Comparison of ENCODE assay signal across 29 mouse cellular contexts in genomic region chr19:3589547-3589946, GRCm38 (mm10). TPM values are rescaled to one million over a fixed set of nuclear protein-coding genes. Genes with fewer than 3 reads are reported as not detected.
A peak's percentile ranks its signal among the peaks of the same experiment; 100 is the strongest.
DNase-seq lines count a peak whose midpoint lies in the region; ATAC-seq and TF ChIP-seq lines count a peak whose summit lies in the region.
"Had no signal": no experiment of that assay in that cellular context is flagged by ENCODE, and none has a peak within 500 bp of the region (broad histone marks: within the 10 kb centered on the region; RNA-seq: fewer than 3 reads in every experiment).

No protein-coding gene starts in this region.

- no peak overlapping the region for H3K4me3 ChIP-seq in stomach, embryonic 15.5 days (replicated peaks)
- H3K4me3 ChIP-seq in stomach, postnatal 0 days (ENCODE audit: low read depth, low read length): no peak overlapping the region
- no peak overlapping the region for H3K4me3 ChIP-seq in liver, embryonic 14.5 days (ENCODE audit: insufficient read depth in 1 of 2, low read depth in 2 of 2, low read length in 2 of 2)
- no peak overlapping the region for H3K4me3 ChIP-seq in limb, embryonic 10.5 days
- H3K4me3 ChIP-seq: embryonic facial prominence, embryonic 13.5 days; erythroblast, embryonic 14.5 days; forebrain, embryonic 13.5 days; heart, embryonic 15.5 days; hindbrain, embryonic 12.5 days; intestine, embryonic 15.5 days; midbrain, embryonic 15.5 days; neural tube, embryonic 15.5 days had no signal

- 74% methylated on average over 5 of the region's 5 CpGs for WGBS in stomach, embryonic 15.5 days
- WGBS in stomach, postnatal 0 days: 88% methylated on average over 5 of the region's 5 CpGs
- 18% methylated on average over 5 of the region's 5 CpGs for WGBS in liver, embryonic 14.5 days (ENCODE audit: insufficient replicate concordance)
- 83% methylated on average over 5 of the region's 5 CpGs for WGBS in limb, embryonic 10.5 days

- no peaks in the 10 kb centered on the region for H3K4me1 ChIP-seq in stomach, embryonic 15.5 days
- H3K4me1 ChIP-seq in stomach, postnatal 0 days (replicated peaks; ENCODE audit: control insufficient read depth, insufficient read depth): no peaks in the 10 kb centered on the region
- peaks cover 8 to 17% of the 10 kb centered on the region in 2 experiments for H3K4me1 ChIP-seq in liver, embryonic 14.5 days (replicated peaks; ENCODE audit: control insufficient read depth in 2 of 2, insufficient read depth in 2 of 2, low read length in 1 of 2)
- no peaks in the 10 kb centered on the region for H3K4me1 ChIP-seq in limb, embryonic 10.5 days
- H3K4me1 ChIP-seq: embryonic facial prominence, embryonic 13.5 days; forebrain, embryonic 13.5 days; heart, embryonic 15.5 days; hindbrain, embryonic 12.5 days; intestine, embryonic 15.5 days; midbrain, embryonic 15.5 days; neural tube, embryonic 15.5 days had no signal

- H3K9ac ChIP-seq in stomach, embryonic 15.5 days: no peak overlapping the region
- H3K9ac ChIP-seq in stomach, postnatal 0 days (ENCODE audit: low read length): no peak overlapping the region
- peak overlapping the region; percentile 31; the same call in 1 of the 2 replicates for H3K9ac ChIP-seq in liver, embryonic 14.5 days (replicated peaks)
- H3K9ac ChIP-seq: embryonic facial prominence, embryonic 13.5 days; forebrain, embryonic 13.5 days; heart, embryonic 15.5 days; hindbrain, embryonic 12.5 days; intestine, embryonic 15.5 days; midbrain, embryonic 15.5 days; neural tube, embryonic 15.5 days had no signal

- no peak for TF ChIP-seq EP300 in stomach, postnatal 0 days (optimal IDR thresholded peaks at IDR 0.05)
- peak; percentile 65 for TF ChIP-seq EP300 in liver, embryonic 14.5 days (IDR thresholded peaks at IDR 0.05; ENCODE audit: low read depth)

- peaks cover 54% of the 10 kb centered on the region for H3K36me3 ChIP-seq in stomach, embryonic 15.5 days
- H3K36me3 ChIP-seq in stomach, postnatal 0 days (ENCODE audit: control insufficient read depth, insufficient read depth, low read length): peaks cover 35% of the 10 kb centered on the region
- H3K36me3 ChIP-seq in liver, embryonic 14.5 days (replicated peaks; ENCODE audit: control insufficient read depth, insufficient read depth, low read depth): no peaks in the 10 kb centered on the region
- peaks cover 98% of the 10 kb centered on the region for H3K36me3 ChIP-seq in limb, embryonic 10.5 days
- H3K36me3 ChIP-seq: midbrain, embryonic 15.5 days; neural tube, embryonic 15.5 days had no signal

- no peak overlapping the region for H3K27ac ChIP-seq in stomach, embryonic 15.5 days
- H3K27ac ChIP-seq in stomach, postnatal 0 days (replicated peaks): no peak overlapping the region
- H3K27ac ChIP-seq in liver, embryonic 14.5 days: peak overlapping the region; percentile 40
- no peak overlapping the region for H3K27ac ChIP-seq in limb, embryonic 10.5 days
- H3K27ac ChIP-seq: embryonic facial prominence, embryonic 13.5 days; forebrain, embryonic 13.5 days; heart, embryonic 15.5 days; hindbrain, embryonic 12.5 days; hindbrain, postnatal 0 days; intestine, embryonic 15.5 days; kidney, postnatal 0 days; midbrain, embryonic 15.5 days; neural tube, embryonic 15.5 days had no signal

- no peaks in the 10 kb centered on the region for H3K27me3 ChIP-seq in stomach, embryonic 15.5 days (replicated peaks)
- H3K27me3 ChIP-seq in stomach, postnatal 0 days (ENCODE audit: control insufficient read depth, insufficient read depth, low read length): no peaks in the 10 kb centered on the region
- no peaks in the 10 kb centered on the region for H3K27me3 ChIP-seq in liver, embryonic 14.5 days (ENCODE audit: control insufficient read depth, insufficient read depth, low read length)
- no peaks in the 10 kb centered on the region for H3K27me3 ChIP-seq in limb, embryonic 10.5 days (ENCODE audit: low read depth, poor library complexity, severe bottlenecking)
- H3K27me3 ChIP-seq: embryonic facial prominence, embryonic 13.5 days; forebrain, embryonic 13.5 days; heart, embryonic 15.5 days; hindbrain, embryonic 12.5 days; intestine, embryonic 15.5 days; midbrain, embryonic 15.5 days; neural tube, embryonic 15.5 days had no signal

- peak; percentile 41; the same call in 1 of the 2 replicates for ATAC-seq in stomach, embryonic 15.5 days (ENCODE audit: insufficient read depth, low FRiP score, low read depth)
- no peak for ATAC-seq in stomach, postnatal 0 days (ENCODE audit: low FRiP score, low TSS enrichment)
- peak; percentile 62 for ATAC-seq in erythroid progenitor cell, adult 5-6 weeks (replicated peaks; ENCODE audit: low FRiP score, poor library complexity, severe bottlenecking)
- peak; percentile 84 for ATAC-seq in liver, embryonic 14.5 days (ENCODE audit: insufficient read depth)
- peak; percentile 86 for ATAC-seq in megakaryocyte-erythroid progenitor cell, adult 5-6 weeks (replicated peaks; ENCODE audit: low FRiP score, low TSS enrichment, poor library complexity, severe bottlenecking)
- ATAC-seq: forebrain, embryonic 13.5 days; hindbrain, postnatal 0 days; intestine, embryonic 15.5 days; midbrain, embryonic 15.5 days had no signal

- TF ChIP-seq CTCF in stomach, postnatal 0 days (IDR thresholded peaks at IDR 0.05; ENCODE audit: low read depth): no peak
- TF ChIP-seq CTCF in liver, embryonic 14.5 days (IDR thresholded peaks at IDR 0.05; ENCODE audit: low read depth): peak; percentile 26; the same call in 1 of the 2 replicates

- H3K9me3 ChIP-seq in stomach, embryonic 15.5 days: no peaks in the 10 kb centered on the region
- no peaks in the 10 kb centered on the region for H3K9me3 ChIP-seq in stomach, postnatal 0 days (ENCODE audit: control insufficient read depth, low read length)
- no peaks in the 10 kb centered on the region for H3K9me3 ChIP-seq in liver, embryonic 14.5 days (ENCODE audit: control insufficient read depth, low read length)
- no peaks in the 10 kb centered on the region for H3K9me3 ChIP-seq in limb, embryonic 10.5 days (replicated peaks)
- H3K9me3 ChIP-seq: embryonic facial prominence, embryonic 13.5 days; forebrain, embryonic 13.5 days; heart, embryonic 15.5 days; hindbrain, embryonic 12.5 days; intestine, embryonic 15.5 days; midbrain, embryonic 15.5 days; neural tube, embryonic 15.5 days had no signal

- DNase-seq in stomach, postnatal 0 days (ENCODE audit: low spot score): no peak
- DNase-seq in liver, embryonic 14.5 days (ENCODE audit: low read depth in 3 of 3, low spot score in 3 of 3): peak; percentile 55 to 62 (median 59)
- no peak for DNase-seq in frontal cortex, postnatal 36 days (ENCODE audit: low spot score in 2 of 2)
- DNase-seq in limb, embryonic 10.5 days (ENCODE audit: low spot score): no peak
- no peak for DNase-seq in testis, postnatal 10 days (ENCODE audit: low spot score)
- DNase-seq: adrenal gland, adult 2 months; cerebellum, adult 11 months; cerebellum, adult 9-10 months; gastrocnemius, postnatal 14 days; heart, adult 18-20 months; heart, postnatal 36 days; kidney, adult 2 months; layer of hippocampus, postnatal 36 days; lung, postnatal 36 days; right cerebral cortex, postnatal 25 days; thymus, postnatal 4 days had no signal

- H3K4me2 ChIP-seq in stomach, embryonic 15.5 days: no peak overlapping the region
- no peak overlapping the region for H3K4me2 ChIP-seq in stomach, postnatal 0 days (replicated peaks; ENCODE audit: low read depth)
- H3K4me2 ChIP-seq in liver, embryonic 14.5 days (ENCODE audit: low read depth): peak overlapping the region; percentile 28
- H3K4me2 ChIP-seq: embryonic facial prominence, embryonic 13.5 days; forebrain, embryonic 13.5 days; heart, embryonic 15.5 days; hindbrain, embryonic 12.5 days; intestine, embryonic 15.5 days; midbrain, embryonic 15.5 days; neural tube, embryonic 15.5 days had no signal

RNA-seq across cellular contexts. Expression of gene Ppp6r3, which starts 14.0 kb away (rescaled TPM):
- polyA plus RNA-seq in stomach, embryonic 15.5 days (2015; fragmentation: Nextera tagmentation; extraction: Ambion mirVana): 46.1 and 50.6 TPM in 2 replicates
- 18.6 and 20.5 TPM in 2 replicates for polyA plus RNA-seq in stomach, postnatal 0 days (2015; fragmentation: Nextera tagmentation; extraction: Ambion mirVana)
- total RNA-seq in erythroid progenitor cell, adult 5-6 weeks (2015; ENCODE audit: low replicate concordance): 117 and 121 TPM in 2 replicates
- 142 and 208 TPM in 2 replicates for total RNA-seq in erythroid progenitor cell, adult 5-6 weeks (2017; ENCODE audit: low replicate concordance)
- polyA plus RNA-seq in liver, embryonic 14.5 days (2012; rRNA removed): 19.2 and 22.6 TPM in 2 replicates
- polyA plus RNA-seq in liver, embryonic 14.5 days (2014; fragmentation: Nextera tagmentation; extraction: Ambion mirVana): 22.6 and 24.2 TPM in 2 replicates
- 91.4 and 100 TPM in 2 replicates for total RNA-seq in megakaryocyte-erythroid progenitor cell, adult 5-6 weeks (2014; fragmentation: Nextera tagmentation)
- 90.3 and 96.6 TPM in 2 replicates for total RNA-seq in megakaryocyte-erythroid progenitor cell, adult 5-6 weeks (2017)
- 68.5 and 82.4 TPM in 2 replicates for polyA plus RNA-seq in limb, embryonic 10.5 days (2016; fragmentation: Nextera tagmentation; extraction: Ambion mirVana)

Comparison
In these comparisons a context has a peak if more than half of its experiments do, and no peak if none do; other contexts are left out.
1. DNase-seq: peak in liver, embryonic 14.5 days (3 of 3); none in stomach, postnatal 0 days (single experiment), frontal cortex, postnatal 36 days (0 of 2), limb, embryonic 10.5 days (single experiment) and testis, postnatal 10 days (single experiment).